Mouse (Mus musculus): ENCODE data around the gene Ncoa3. TPM values are rescaled to one million over a fixed set of nuclear protein-coding genes. Genes with fewer than 3 reads are reported as not detected.

Gene Ncoa3
- total and polyA plus RNA-seq, 3 experiments, result 20.1 to 32.1 (median 29.1) TPM

- DNase-seq, result no peak
- Histone ChIP-seq H3K4me1 (ENCODE audit: control insufficient read depth, insufficient read depth, low read length) (peaks cover 7% of the 10 kb centered on the region), H3K4me3 (no peak overlapping the region), H3K27me3 (ENCODE audit: control insufficient read depth, insufficient read depth, low read length) (no peaks in the 10 kb centered on the region), H3K79me2 (replicated peaks; ENCODE audit: control insufficient read depth, insufficient read depth, low read length) (no peaks in the 10 kb centered on the region), H3K36me3 (ENCODE audit: control insufficient read depth, insufficient read depth, low read length) (no peaks in the 10 kb centered on the region; the same call in 1 of the 2 replicates), H3K27ac (no peak overlapping the region), H3K9ac (ENCODE audit: low read depth, low read length) (no peak overlapping the region)
- 87% methylated on average over 9 of the region's 9 CpGs for WGBS
- intact Hi-C loops (cut with DNase I), result no loop called here
- TF ChIP-seq EP300 (IDR thresholded peaks at IDR 0.05; ENCODE audit: insufficient read depth, low read depth, low read length) (no peak), CTCF (IDR thresholded peaks at IDR 0.05) (no peak), POLR2A (IDR thresholded peaks at IDR 0.05; ENCODE audit: insufficient read depth, low read depth, low read length) (no peak)
These were observed 84.9 kb downstream of the Ncoa3 start for GRCm38 (mm10) chr2:166077371-166077770.

GRCm38 (mm10) chr2:166079231-166079630 lies 86.8 kb downstream of the Ncoa3 start:
- Histone ChIP-seq H3K4me1 (ENCODE audit: control insufficient read depth, insufficient read depth, low read length) (peaks cover 6% of the 10 kb centered on the region), H3K79me2 (replicated peaks; ENCODE audit: control insufficient read depth, insufficient read depth, low read length) (no peaks in the 10 kb centered on the region), H3K27ac (no peak overlapping the region), H3K36me3 (ENCODE audit: control insufficient read depth, insufficient read depth, low read length) (no peaks in the 10 kb centered on the region), H3K27me3 (ENCODE audit: control insufficient read depth, insufficient read depth, low read length) (no peaks in the 10 kb centered on the region), H3K4me3 (no peak overlapping the region), H3K9ac (ENCODE audit: low read depth, low read length) (no peak overlapping the region)
- intact Hi-C loops (cut with DNase I), result no loop called here
- no peak for DNase-seq
- WGBS, result 93% methylated on average over 14 of the region's 14 CpGs
- TF ChIP-seq EP300 (IDR thresholded peaks at IDR 0.05; ENCODE audit: insufficient read depth, low read depth, low read length) (no peak), CTCF (IDR thresholded peaks at IDR 0.05) (no peak), POLR2A (IDR thresholded peaks at IDR 0.05; ENCODE audit: insufficient read depth, low read depth, low read length) (no peak)

GRCm38 (mm10) chr2:166079961-166080885 lies 87.8 kb downstream of the Ncoa3 start:
- H3K9ac ChIP-seq (ENCODE audit: low read depth, low read length), result peak overlapping the region; percentile 71
- no peaks in the 10 kb centered on the region for H3K36me3 ChIP-seq (ENCODE audit: control insufficient read depth, insufficient read depth, low read length)
- intact Hi-C loops (cut with DNase I), result loop anchor here (10.0 kb wide), 1 partner anchor 705 kb away; no protein-coding TSS in a partner anchor

GRCm38 (mm10) chr2:166080967-166081750 lies 88.7 kb downstream of the Ncoa3 start:
- no peaks in the 10 kb centered on the region for H3K27me3 ChIP-seq (ENCODE audit: control insufficient read depth, insufficient read depth, low read length)
- 42% methylated on average over 21 of the region's 21 CpGs for WGBS
- intact Hi-C loops (cut with DNase I), result loop anchor here (10.0 kb wide), 1 partner anchor 704 kb away; no protein-coding TSS in a partner anchor
- peak overlapping the region; percentile 34 for H3K4me3 ChIP-seq
- no peaks in the 10 kb centered on the region for H3K36me3 ChIP-seq (ENCODE audit: control insufficient read depth, insufficient read depth, low read length)
- DNase-seq, result peak; percentile 82 to 87
- peak overlapping the region; percentile 71 for H3K9ac ChIP-seq (ENCODE audit: low read depth, low read length)
- H3K4me1 ChIP-seq (ENCODE audit: control insufficient read depth, insufficient read depth, low read length), result peaks cover 4% of the 10 kb centered on the region
- TF ChIP-seq EP300 (IDR thresholded peaks at IDR 0.05; ENCODE audit: insufficient read depth, low read depth, low read length) (no peak), POLR2A (IDR thresholded peaks at IDR 0.05; ENCODE audit: insufficient read depth, low read depth, low read length) (no peak), CTCF (IDR thresholded peaks at IDR 0.05) (no peak)
- no peaks in the 10 kb centered on the region for H3K79me2 ChIP-seq (replicated peaks; ENCODE audit: control insufficient read depth, insufficient read depth, low read length)
- H3K27ac ChIP-seq, result peak overlapping the region; percentile 93

More at GRCm38 (mm10) chr2:166079961-166080885, 87.8 kb downstream of the Ncoa3 start:
- 35% methylated on average over 17 of the region's 17 CpGs for WGBS
- H3K27me3 ChIP-seq (ENCODE audit: control insufficient read depth, insufficient read depth, low read length), result no peaks in the 10 kb centered on the region
- H3K4me1 ChIP-seq (ENCODE audit: control insufficient read depth, insufficient read depth, low read length), result peaks cover 4% of the 10 kb centered on the region
- peak; percentile 72 to 75 for DNase-seq
- no peaks in the 10 kb centered on the region for H3K79me2 ChIP-seq (replicated peaks; ENCODE audit: control insufficient read depth, insufficient read depth, low read length)
- TF ChIP-seq POLR2A (IDR thresholded peaks at IDR 0.05; ENCODE audit: insufficient read depth, low read depth, low read length) (peak; percentile 76; the same call in 1 of the 2 replicates), EP300 (IDR thresholded peaks at IDR 0.05; ENCODE audit: insufficient read depth, low read depth, low read length) (no peak), CTCF (IDR thresholded peaks at IDR 0.05) (no peak)
- H3K27ac ChIP-seq, result peak overlapping the region; percentile 93
- peak overlapping the region; percentile 34 for H3K4me3 ChIP-seq

DNA sequence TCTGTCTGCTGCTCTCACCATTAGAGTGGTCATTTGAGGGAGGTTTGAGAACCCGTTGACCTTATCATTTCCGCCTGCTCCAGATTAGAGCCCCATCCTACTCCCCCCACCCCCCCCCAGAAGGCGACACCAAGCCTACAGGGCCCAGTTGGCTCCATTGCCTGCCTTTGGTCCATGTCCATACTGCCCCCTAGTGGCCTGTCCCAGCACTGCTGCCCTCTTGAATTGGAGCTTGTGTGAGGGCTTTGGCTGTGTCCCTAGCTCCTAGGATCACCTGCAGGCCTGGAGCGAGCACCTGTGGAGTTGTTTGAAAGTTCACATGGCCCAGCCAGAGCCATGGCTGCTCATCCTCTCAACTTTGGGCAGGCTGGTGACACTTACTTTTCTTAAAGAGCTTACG lies 89.8 kb downstream of the Ncoa3 start:
- intact Hi-C loops (cut with DNase I), result loop anchor here (10.0 kb wide), 1 partner anchor 703 kb away; no protein-coding TSS in a partner anchor
- 52% methylated on average over 5 of the region's 5 CpGs for WGBS
- no peaks in the 10 kb centered on the region for H3K79me2 ChIP-seq (replicated peaks; ENCODE audit: control insufficient read depth, insufficient read depth, low read length)
- no peaks in the 10 kb centered on the region for H3K36me3 ChIP-seq (ENCODE audit: control insufficient read depth, insufficient read depth, low read length)
- peak; percentile 68; the same call in 1 of the 2 replicates for TF ChIP-seq EP300 (IDR thresholded peaks at IDR 0.05; ENCODE audit: insufficient read depth, low read depth, low read length)
- peak; percentile 78 for TF ChIP-seq CTCF (IDR thresholded peaks at IDR 0.05)
- no peak for TF ChIP-seq POLR2A (IDR thresholded peaks at IDR 0.05; ENCODE audit: insufficient read depth, low read depth, low read length)
- no peak overlapping the region for H3K4me3 ChIP-seq
- no peak overlapping the region; the same call in 1 of the 2 replicates for H3K27ac ChIP-seq
- no peak overlapping the region for H3K9ac ChIP-seq (ENCODE audit: low read depth, low read length)
- peaks cover 4% of the 10 kb centered on the region for H3K4me1 ChIP-seq (ENCODE audit: control insufficient read depth, insufficient read depth, low read length)
- peak; percentile 69 to 83 for DNase-seq
- no peaks in the 10 kb centered on the region for H3K27me3 ChIP-seq (ENCODE audit: control insufficient read depth, insufficient read depth, low read length)

All from heart, adult 2 months (tissue).